Comparison of ENCODE assay signal across 21 mouse cellular contexts in the genomic region with DNA sequence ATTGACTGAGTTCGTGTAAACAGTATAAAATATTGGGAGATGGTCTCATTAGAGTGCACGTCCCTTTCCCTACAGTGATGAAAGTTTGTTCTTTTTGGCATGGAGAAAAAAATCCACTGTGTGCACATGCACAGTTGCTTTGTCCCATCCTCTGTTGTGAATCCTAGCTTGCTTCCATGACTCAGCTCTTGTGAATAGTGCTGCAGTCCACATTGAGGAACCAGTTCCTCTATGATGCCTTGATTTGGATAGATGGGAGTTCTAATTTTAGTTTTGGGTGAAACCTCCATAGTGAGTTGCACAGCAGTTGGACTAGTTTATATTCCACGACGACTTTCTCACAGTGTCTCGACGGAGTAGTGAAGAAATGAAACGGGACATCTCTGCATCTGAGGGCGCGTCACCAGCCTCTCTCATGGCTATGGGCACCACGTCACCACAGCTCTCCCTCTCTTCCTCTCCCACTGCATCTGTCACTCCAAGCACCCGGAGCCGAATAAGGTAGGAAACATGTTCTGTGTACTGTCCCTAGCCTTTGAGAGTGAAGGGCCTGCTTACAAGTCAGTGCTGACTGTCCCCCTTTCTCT.
"Had no signal": no experiment of that assay in that cellular context is flagged by ENCODE, and none has a peak within 500 bp of the region (broad histone marks: within the 10 kb centered on the region; RNA-seq: fewer than 3 reads in every experiment).

No protein-coding gene starts in this region.

- H3K4me1 ChIP-seq: kidney, embryonic 15.5 days; limb, embryonic 12.5 days; limb, embryonic 15.5 days; midbrain, embryonic 12.5 days; midbrain, embryonic 15.5 days; neural tube, embryonic 13.5 days had no signal

- H3K27ac ChIP-seq: kidney, embryonic 15.5 days; limb, embryonic 12.5 days; limb, embryonic 15.5 days; liver, embryonic 14.5 days; macrophage; midbrain, embryonic 12.5 days; midbrain, embryonic 15.5 days; neural tube, embryonic 13.5 days had no signal

- DNase-seq: kidney, adult 8-10 months; kidney, postnatal 10 days; kidney, postnatal 4 days; left cerebral cortex, postnatal 4 days; liver, postnatal 0 days; lung, embryonic 14.5 days; retina, postnatal 1 day; thymus, adult 2 months; thymus, postnatal 14 days; thymus, postnatal 4 days had no signal

- H3K9me3 ChIP-seq: kidney, embryonic 15.5 days; limb, embryonic 12.5 days; limb, embryonic 15.5 days; midbrain, embryonic 12.5 days; midbrain, embryonic 15.5 days; neural tube, embryonic 13.5 days had no signal

- H3K9ac ChIP-seq: kidney, embryonic 15.5 days; limb, embryonic 12.5 days; limb, embryonic 15.5 days; liver, embryonic 14.5 days; liver, postnatal 0 days; lung, embryonic 14.5 days; midbrain, embryonic 12.5 days; midbrain, embryonic 15.5 days; neural tube, embryonic 13.5 days had no signal

- ATAC-seq: liver, postnatal 0 days; lung, postnatal 0 days; midbrain, embryonic 15.5 days had no signal

- H3K27me3 ChIP-seq: kidney, embryonic 15.5 days; limb, embryonic 12.5 days; limb, embryonic 15.5 days; midbrain, embryonic 12.5 days; midbrain, embryonic 15.5 days; neural tube, embryonic 13.5 days had no signal

- H3K4me2 ChIP-seq: kidney, embryonic 15.5 days; limb, embryonic 12.5 days; limb, embryonic 15.5 days; liver, embryonic 11.5 days; lung, embryonic 14.5 days; midbrain, embryonic 12.5 days; midbrain, embryonic 15.5 days; neural tube, embryonic 13.5 days had no signal

- H3K4me3 ChIP-seq: kidney, embryonic 15.5 days; limb, embryonic 12.5 days; limb, embryonic 15.5 days; midbrain, embryonic 12.5 days; midbrain, embryonic 15.5 days; myocyte; neural tube, embryonic 13.5 days had no signal
